20 mouse cellular contexts compared by ENCODE assay signal in the genomic region with DNA sequence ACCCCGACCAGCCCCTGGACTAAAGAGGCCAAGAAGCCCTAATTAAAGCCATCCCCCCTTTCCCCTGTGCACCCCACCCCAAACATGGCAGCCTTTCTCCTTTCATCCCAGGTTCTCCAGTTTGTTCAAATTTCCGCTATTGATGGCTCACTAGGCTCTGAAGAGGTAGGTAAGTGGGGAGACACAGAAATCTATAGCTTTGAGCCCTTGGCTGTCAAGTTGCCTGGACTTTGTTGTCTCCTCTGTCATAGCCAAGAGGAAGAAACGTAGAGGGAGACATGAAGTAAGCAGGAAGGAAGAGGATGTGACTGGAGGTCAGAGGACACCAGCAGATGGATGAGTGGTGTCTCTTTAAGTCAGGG.
A peak's percentile ranks its signal among the peaks of the same experiment; 100 is the strongest.
DNase-seq lines count a peak whose midpoint lies in the region; TF ChIP-seq lines count a peak whose summit lies in the region.
"Had no signal": no experiment of that assay in that cellular context is flagged by ENCODE, and none has a peak within 500 bp of the region (broad histone marks: within the 10 kb centered on the region; RNA-seq: fewer than 3 reads in every experiment).

No protein-coding gene starts in this region.

- H3K4me1 ChIP-seq in E14TG2a.4 (replicated peaks; ENCODE audit: low read depth, low read length): peaks cover 92% of the 10 kb centered on the region
- no peaks in the 10 kb centered on the region for H3K4me1 ChIP-seq in cortical plate, adult 2 months (ENCODE audit: control insufficient read depth, insufficient read depth, low read length)
- H3K4me1 ChIP-seq in limb, embryonic 10.5 days: peaks cover 89% of the 10 kb centered on the region

- intact Hi-C loops in left cerebral cortex, adult 2 months (cut with DNase I): loop anchor here (10.0 kb wide), 1 partner anchor 315 kb away; the partner anchor contains the start of gene Gm12845
- intact Hi-C loops in left cerebral cortex, postnatal 4 days (cut with DNase I): no loop called here

- H3K27me3 ChIP-seq in E14TG2a.4 (ENCODE audit: insufficient read depth, low read length): no peaks in the 10 kb centered on the region
- peaks cover 16% of the 10 kb centered on the region for H3K27me3 ChIP-seq in limb, embryonic 10.5 days (ENCODE audit: low read depth, poor library complexity, severe bottlenecking)
- H3K27me3 ChIP-seq: limb, embryonic 15.5 days; stomach, embryonic 15.5 days had no signal

- no peaks in the 10 kb centered on the region for H3K36me3 ChIP-seq in E14TG2a.4 (ENCODE audit: insufficient read depth, low read length)
- H3K36me3 ChIP-seq in limb, embryonic 10.5 days: no peaks in the 10 kb centered on the region
- H3K36me3 ChIP-seq: embryonic facial prominence, embryonic 13.5 days; heart, embryonic 12.5 days; limb, embryonic 15.5 days; stomach, embryonic 15.5 days had no signal

- 12% methylated on average over 3 of the region's 3 CpGs for WGBS in limb, embryonic 10.5 days

- H3K9me3 ChIP-seq in E14TG2a.4 (ENCODE audit: low read length): no peaks in the 10 kb centered on the region
- no peaks in the 10 kb centered on the region for H3K9me3 ChIP-seq in limb, embryonic 10.5 days (replicated peaks)
- H3K9me3 ChIP-seq: embryonic facial prominence, embryonic 13.5 days; heart, embryonic 12.5 days; limb, embryonic 15.5 days; stomach, embryonic 15.5 days had no signal

- TF ChIP-seq CTCF in left cerebral cortex, adult 2 months (IDR thresholded peaks at IDR 0.05): no peak
- TF ChIP-seq CTCF in E14TG2a.4 (conservative IDR thresholded peaks at IDR 0.05; ENCODE audit: low read length): no peak
- no peak for TF ChIP-seq CTCF in cortical plate, adult 2 months (IDR thresholded peaks at IDR 0.05; ENCODE audit: extremely low read depth, insufficient read depth, low read length)

- peak overlapping the region; percentile 41; the same call in 1 of the 2 replicates for H3K27ac ChIP-seq in left cerebral cortex, adult 2 months
- 0 out of 2 replicates have a peak overlapping the region, but pooled peaks have one; percentile 29 for H3K27ac ChIP-seq in cortical plate, adult 2 months (ENCODE audit: insufficient read depth, low read length)
- H3K27ac ChIP-seq in limb, embryonic 10.5 days: peak overlapping the region; percentile 89
- H3K27ac ChIP-seq: embryonic facial prominence, embryonic 13.5 days; gastrocnemius, adult 2 months; limb, embryonic 15.5 days; stomach, embryonic 15.5 days had no signal

- DNase-seq in left cerebral cortex, adult 2 months (ENCODE audit: extremely low spot score in 1 of 2, low spot score in 2 of 2): no peak
- no peak for DNase-seq in left cerebral cortex, postnatal 4 days
- no peak for DNase-seq in limb, embryonic 10.5 days (ENCODE audit: low spot score)
- no peak for DNase-seq in cerebellum, postnatal 10 days
- no peak for DNase-seq in testis, postnatal 10 days (ENCODE audit: low spot score)
- DNase-seq: adrenal gland, adult 2 months; cerebellum, adult 8-10 months; gastrocnemius, adult 2 months; heart, postnatal 14 days; kidney, adult 8-10 months; kidney, postnatal 14 days; lung, postnatal 10 days; thymus, adult 2 months had no signal

- no peak overlapping the region for H3K4me3 ChIP-seq in left cerebral cortex, adult 2 months
- H3K4me3 ChIP-seq in E14TG2a.4 (replicated peaks; ENCODE audit: low read length): 0 out of 2 replicates have a peak overlapping the region, but pooled peaks have one; percentile 33
- no peak overlapping the region for H3K4me3 ChIP-seq in cortical plate, adult 2 months (ENCODE audit: insufficient read depth, low read length)
- H3K4me3 ChIP-seq in limb, embryonic 10.5 days: peak overlapping the region; percentile 24
- H3K4me3 ChIP-seq: embryonic facial prominence, embryonic 13.5 days; gastrocnemius, adult 2 months; heart, embryonic 12.5 days; limb, embryonic 15.5 days; myocyte; stomach, embryonic 15.5 days had no signal

- no peak for TF ChIP-seq POLR2A in cortical plate, adult 2 months (IDR thresholded peaks at IDR 0.05; ENCODE audit: extremely low read depth, insufficient read depth, low read length)

Comparison
In these comparisons a context has a peak if more than half of its experiments do, and no peak if none do; other contexts are left out.
1. H3K27ac ChIP-seq: peak in every context shown above with its lines; median percentile 89 in limb, embryonic 10.5 days; 41 in left cerebral cortex, adult 2 months; 29 in cortical plate, adult 2 months.
2. H3K4me3 ChIP-seq: peak in E14TG2a.4 (single experiment) and limb, embryonic 10.5 days (single experiment); none in left cerebral cortex, adult 2 months (single experiment) and cortical plate, adult 2 months (single experiment).